Mouse (Mus musculus) megakaryocyte, embryonic 14.5 days (primary cell): ENCODE data around the gene Clcn6. TPM values are rescaled to one million over a fixed set of nuclear protein-coding genes. Genes with fewer than 3 reads are reported as not detected.

Experiments
- H3K27me3 ChIP-seq: replicated peaks from 2 replicates; pipeline ENCODE3; 2012; ENCODE audit warnings: inconsistent platforms
- H3K36me3 ChIP-seq: replicated peaks from 2 replicates; pipeline ENCODE3; 2012; ENCODE audit warnings: low read length, inconsistent platforms, mixed read lengths
- H3K4me1 ChIP-seq: 2 replicates; pipeline ENCODE4 v1.6.1; 2012; ENCODE audit warnings: inconsistent platforms
- H3K4me3 ChIP-seq: replicated peaks from 2 replicates; pipeline ENCODE3; 2012; ENCODE audit warnings: moderate library complexity, mild to moderate bottlenecking, inconsistent platforms
- H3K9me3 ChIP-seq: 2 replicates; pipeline ENCODE4 v1.6.1; 2012; ENCODE audit warnings: inconsistent platforms
- FLI1 ChIP-seq: IDR thresholded peaks from 2 replicates; pipeline ENCODE4 v1.6.1; 2012; ENCODE audit warnings: low read length, inconsistent platforms, mixed read lengths
- GATA1 ChIP-seq: IDR thresholded peaks from 3 replicates; pipeline ENCODE4 v1.6.1; 2012; ENCODE audit warnings: mixed read lengths, low read length, inconsistent platforms, borderline replicate concordance
- polyA plus RNA-seq: library from polyadenylated mRNA; stranded (reverse); fragments of >175 nt; gene quantifications from 2 replicates; pipeline ENCODE4 v1.2.3, GENCODE M21; 2012; ENCODE audit warnings: low replicate concordance; ENCODE audit not compliant: insufficient read depth

Clcn6 gene
- polyA plus RNA-seq, 1 experiment: 2.4 TPM

GRCm38 (mm10) chr4:147995311-147995710 lies 43.3 kb downstream of the Clcn6 start:
- Histone ChIP-seq H3K9me3 (no peaks in the 10 kb centered on the region), H3K27me3 (peaks cover 23% of the 10 kb centered on the region), H3K36me3 (no peaks in the 10 kb centered on the region), H3K4me1 (peaks cover 7% of the 10 kb centered on the region), H3K4me3 (no peak overlapping the region)
- TF ChIP-seq GATA1: no peak
- no peak for TF ChIP-seq FLI1

GRCm38 (mm10) chr4:147993571-147994095 lies 45.0 kb downstream of the Clcn6 start:
- no peak for TF ChIP-seq GATA1
- no peak for TF ChIP-seq FLI1

GRCm38 (mm10) chr4:147985205-147986132 lies 53.2 kb downstream of the Clcn6 start, which contains the start of gene Nppb:
TSS of gene Nppb (plus strand) at chr4:147985788.
- Histone ChIP-seq H3K4me1 (peaks cover 6% of the 10 kb centered on the region; the same call in 1 of the 2 replicates), H3K27me3 (peaks cover 39% of the 10 kb centered on the region)
- TF ChIP-seq GATA1 (no peak), FLI1 (no peak)

More at GRCm38 (mm10) chr4:147993571-147994095, 45.0 kb downstream of the Clcn6 start:
- Histone ChIP-seq H3K9me3 (no peaks in the 10 kb centered on the region), H3K36me3 (no peaks in the 10 kb centered on the region), H3K4me3 (no peak overlapping the region), H3K4me1 (peaks cover 7% of the 10 kb centered on the region), H3K27me3 (peaks cover 26% of the 10 kb centered on the region)

GRCm38 (mm10) chr4:147979441-147979860 lies 59.2 kb downstream of the Clcn6 start:
- peaks cover 17% of the 10 kb centered on the region for H3K27me3 ChIP-seq
- no peaks in the 10 kb centered on the region for H3K4me1 ChIP-seq
- H3K36me3 ChIP-seq: no peaks in the 10 kb centered on the region
- TF ChIP-seq GATA1 (no peak), FLI1 (no peak)
- H3K4me3 ChIP-seq: no peak overlapping the region
- peaks cover 16% of the 10 kb centered on the region for H3K9me3 ChIP-seq

More at GRCm38 (mm10) chr4:147985205-147986132, 53.2 kb downstream of the Clcn6 start, which contains the start of gene Nppb:
- H3K4me3 ChIP-seq: no peak within 1 kb of the TSS
- no peaks in the 10 kb centered on the region for H3K9me3 ChIP-seq
- no peaks in the 10 kb centered on the region for H3K36me3 ChIP-seq

GRCm38 (mm10) chr4:147978391-147978790 lies 60.2 kb downstream of the Clcn6 start:
- H3K9me3 ChIP-seq: peaks cover 22% of the 10 kb centered on the region
- TF ChIP-seq FLI1 (no peak), GATA1 (no peak)
- no peaks in the 10 kb centered on the region for H3K4me1 ChIP-seq
- H3K4me3 ChIP-seq: no peak overlapping the region
- no peaks in the 10 kb centered on the region for H3K36me3 ChIP-seq
- H3K27me3 ChIP-seq: peaks cover 14% of the 10 kb centered on the region

- H3K9me3 ChIP-seq: peaks cover 28% of the 10 kb centered on the region
- no peak for TF ChIP-seq GATA1
- TF ChIP-seq FLI1: no peak
- H3K4me1 ChIP-seq: no peaks in the 10 kb centered on the region
- H3K4me3 ChIP-seq: no peak overlapping the region
- H3K36me3 ChIP-seq: no peaks in the 10 kb centered on the region
- peaks cover 15% of the 10 kb centered on the region for H3K27me3 ChIP-seq
These were observed 60.9 kb downstream of the Clcn6 start for GRCm38 (mm10) chr4:147977726-147978125.

GRCm38 (mm10) chr4:147976237-147976636 lies 62.4 kb downstream of the Clcn6 start:
- TF ChIP-seq GATA1: no peak
- Histone ChIP-seq H3K4me1 (no peaks in the 10 kb centered on the region), H3K9me3 (peaks cover 28% of the 10 kb centered on the region), H3K4me3 (no peak overlapping the region), H3K36me3 (no peaks in the 10 kb centered on the region), H3K27me3 (peaks cover 12% of the 10 kb centered on the region)

- Histone ChIP-seq H3K9me3 (peaks cover 12% of the 10 kb centered on the region), H3K27me3 (peaks cover 32% of the 10 kb centered on the region), H3K36me3 (no peaks in the 10 kb centered on the region), H3K4me3 (no peak overlapping the region), H3K4me1 (no peaks in the 10 kb centered on the region)
- no peak for TF ChIP-seq FLI1
- no peak for TF ChIP-seq GATA1
These were observed 69.3 kb downstream of the Clcn6 start for GRCm38 (mm10) chr4:147969337-147969736.

GRCm38 (mm10) chr4:147968816-147969215 lies 69.8 kb downstream of the Clcn6 start:
- Histone ChIP-seq H3K27me3 (peaks cover 36% of the 10 kb centered on the region), H3K4me3 (no peak overlapping the region), H3K4me1 (peaks cover 1% of the 10 kb centered on the region; the same call in 1 of the 2 replicates), H3K9me3 (peaks cover 8% of the 10 kb centered on the region), H3K36me3 (no peaks in the 10 kb centered on the region)
- TF ChIP-seq FLI1: no peak
- TF ChIP-seq GATA1: no peak

GRCm38 (mm10) chr4:147965712-147966111 lies 72.9 kb downstream of the Clcn6 start:
- no peaks in the 10 kb centered on the region for H3K9me3 ChIP-seq
- peaks cover 53% of the 10 kb centered on the region for H3K27me3 ChIP-seq
- peaks cover 16% of the 10 kb centered on the region for H3K4me1 ChIP-seq
- no peaks in the 10 kb centered on the region for H3K36me3 ChIP-seq
- TF ChIP-seq GATA1: no peak
- TF ChIP-seq FLI1: no peak
- no peak overlapping the region for H3K4me3 ChIP-seq
